15 mouse cellular contexts compared by ENCODE assay signal in the genomic region with DNA sequence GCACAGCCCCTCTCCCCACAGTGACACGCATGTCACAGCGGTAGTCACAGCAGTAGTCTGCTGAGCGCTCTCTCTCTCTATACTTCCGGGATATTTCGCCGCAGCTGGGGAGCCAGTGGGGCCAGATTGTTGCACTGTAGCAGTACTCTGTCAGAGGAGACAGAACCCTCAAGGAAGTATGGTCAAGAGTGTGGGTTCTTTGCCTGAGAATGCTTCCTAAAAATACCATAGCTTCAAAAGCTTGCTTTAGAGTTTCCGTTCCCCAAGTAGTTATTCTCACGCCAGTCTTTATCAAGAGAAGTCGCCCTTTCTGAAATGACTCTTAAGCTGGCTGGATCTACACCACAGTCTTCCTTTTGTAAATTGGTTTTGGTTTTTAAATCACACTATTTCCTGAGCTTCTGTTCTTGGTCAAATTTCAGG. TPM values are rescaled to one million over a fixed set of nuclear protein-coding genes. Genes with fewer than 3 reads are reported as not detected.
DNase-seq lines count a peak whose midpoint lies in the region; ATAC-seq and TF ChIP-seq lines count a peak whose summit lies in the region.
"Had no signal": no experiment of that assay in that cellular context is flagged by ENCODE, and none has a peak within 500 bp of the region (broad histone marks: within the 10 kb centered on the region; RNA-seq: fewer than 3 reads in every experiment).

No protein-coding gene starts in this region.

- TF ChIP-seq POLR2A in bone marrow, adult 2 months (IDR thresholded peaks at IDR 0.05; ENCODE audit: borderline replicate concordance, control insufficient read depth, low read depth, low read length): no peak

- H3K9me3 ChIP-seq in lung, embryonic 14.5 days (ENCODE audit: low read depth, low read length): no peaks in the 10 kb centered on the region
- no peaks in the 10 kb centered on the region for H3K9me3 ChIP-seq in hindbrain, embryonic 12.5 days (replicated peaks)
- H3K9me3 ChIP-seq: kidney, embryonic 15.5 days; limb, embryonic 12.5 days; liver, embryonic 15.5 days had no signal

- no peaks in the 10 kb centered on the region for H3K4me1 ChIP-seq in lung, embryonic 14.5 days (ENCODE audit: insufficient read depth)
- peaks cover 4% of the 10 kb centered on the region for H3K4me1 ChIP-seq in bone marrow, adult 2 months (ENCODE audit: control insufficient read depth, insufficient read depth, low read length)
- H3K4me1 ChIP-seq in hindbrain, embryonic 12.5 days: no peaks in the 10 kb centered on the region
- H3K4me1 ChIP-seq: kidney, embryonic 15.5 days; limb, embryonic 12.5 days had no signal

- no peak overlapping the region for H3K4me3 ChIP-seq in lung, embryonic 14.5 days (ENCODE audit: low read depth, low read length)
- H3K4me3 ChIP-seq in bone marrow, adult 2 months (replicated peaks; ENCODE audit: control insufficient read depth, low read depth, low read length): no peak overlapping the region
- H3K4me3 ChIP-seq in hindbrain, embryonic 12.5 days: no peak overlapping the region
- H3K4me3 ChIP-seq: kidney, embryonic 15.5 days; limb, embryonic 12.5 days; liver, embryonic 15.5 days had no signal

- WGBS in lung, embryonic 14.5 days: 95% methylated on average over 9 of the region's 9 CpGs
- WGBS in bone marrow, adult 2 months: 39% methylated on average over 9 of the region's 9 CpGs
- WGBS in hindbrain, embryonic 12.5 days: 91% methylated on average over 9 of the region's 9 CpGs

- no peak for ATAC-seq in lung, embryonic 14.5 days (ENCODE audit: insufficient read depth)
- ATAC-seq in monocyte, adult 5-6 weeks (replicated peaks; ENCODE audit: insufficient number of reproducible peaks, low FRiP score, low TSS enrichment, poor library complexity, severe bottlenecking): peak; percentile 70
- no peak for ATAC-seq in hindbrain, embryonic 12.5 days (ENCODE audit: low FRiP score)

- 0 out of 2 replicates have a peak overlapping the region, but pooled peaks have one; percentile 1 for H3K27ac ChIP-seq in lung, embryonic 14.5 days (ENCODE audit: low read depth)
- H3K27ac ChIP-seq in bone marrow, adult 2 months (ENCODE audit: control insufficient read depth, insufficient read depth, low read depth, low read length, poor library complexity): peak overlapping the region; percentile 33; the same call in 1 of the 2 replicates
- H3K27ac ChIP-seq in hindbrain, embryonic 12.5 days: no peak overlapping the region
- H3K27ac ChIP-seq: kidney, embryonic 15.5 days; limb, embryonic 12.5 days; liver, embryonic 15.5 days had no signal

- TF ChIP-seq CTCF in lung, embryonic 14.5 days (IDR thresholded peaks at IDR 0.05; ENCODE audit: low read depth): no peak
- no peak for TF ChIP-seq CTCF in bone marrow, adult 2 months (IDR thresholded peaks at IDR 0.05; ENCODE audit: control insufficient read depth, insufficient read depth, low read length)

- DNase-seq in lung, embryonic 14.5 days: no peak
- no peak for DNase-seq in lung, adult 18-20 months
- DNase-seq in thymus, postnatal 14 days: peak; percentile 77
- DNase-seq in testis, postnatal 10 days (ENCODE audit: low spot score): no peak
- DNase-seq in left cerebral cortex, adult 9 months (ENCODE audit: low spot score in 2 of 2): no peak
- DNase-seq: cerebellum, adult 9-11 months; heart, adult 18-20 months; right cerebral cortex, postnatal 25 days had no signal

- no peak overlapping the region for H3K9ac ChIP-seq in lung, embryonic 14.5 days
- no peak overlapping the region for H3K9ac ChIP-seq in hindbrain, embryonic 12.5 days
- H3K9ac ChIP-seq: kidney, embryonic 15.5 days; limb, embryonic 12.5 days; liver, embryonic 15.5 days had no signal

- H3K27me3 ChIP-seq in lung, embryonic 14.5 days (ENCODE audit: insufficient read depth, low read length): no peaks in the 10 kb centered on the region
- H3K27me3 ChIP-seq in hindbrain, embryonic 12.5 days: no peaks in the 10 kb centered on the region
- H3K27me3 ChIP-seq: kidney, embryonic 15.5 days; limb, embryonic 12.5 days; liver, embryonic 15.5 days had no signal

- no peak overlapping the region for H3K4me2 ChIP-seq in lung, embryonic 14.5 days
- no peak overlapping the region for H3K4me2 ChIP-seq in hindbrain, embryonic 12.5 days (replicated peaks)
- H3K4me2 ChIP-seq: kidney, embryonic 15.5 days; limb, embryonic 12.5 days; liver, embryonic 15.5 days had no signal

- H3K36me3 ChIP-seq in lung, embryonic 14.5 days (ENCODE audit: insufficient read depth): peaks cover 90% of the 10 kb centered on the region
- peaks cover 83% of the 10 kb centered on the region for H3K36me3 ChIP-seq in hindbrain, embryonic 12.5 days

RNA-seq across cellular contexts. Expression of a gene that starts 12.5 kb away (rescaled TPM):
- 112 and 115 TPM in 2 replicates for polyA plus RNA-seq in lung, embryonic 14.5 days (2014; fragmentation: Nextera tagmentation; extraction: Ambion mirVana)
- 87.0 and 102 TPM in 2 replicates for polyA plus RNA-seq in bone marrow, adult 2 months (2011; ENCODE audit: insufficient read depth, insufficient read length, low replicate concordance, missing spikeins)
- 309 to 346 TPM (median 316 TPM) in 3 replicates for total RNA-seq in monocyte, adult 5-6 weeks (2017)
- polyA plus RNA-seq in hindbrain, embryonic 12.5 days (2016; fragmentation: Nextera tagmentation; extraction: Ambion mirVana): 102 and 109 TPM in 2 replicates

RNA-seq across cellular contexts. Expression of a gene that starts 12.6 kb away (rescaled TPM):
- polyA plus RNA-seq in lung, embryonic 14.5 days (2014; fragmentation: Nextera tagmentation; extraction: Ambion mirVana): 3.1 and 4.6 TPM in 2 replicates
- 2.2 and 2.9 TPM in 2 replicates for polyA plus RNA-seq in bone marrow, adult 2 months (2011; ENCODE audit: insufficient read depth, insufficient read length, low replicate concordance, missing spikeins)
- total RNA-seq in monocyte, adult 5-6 weeks (2017): 5.0 TPM in 1 of 3 replicates, not detected in the others
- 3.2 and 4.0 TPM in 2 replicates for polyA plus RNA-seq in hindbrain, embryonic 12.5 days (2016; fragmentation: Nextera tagmentation; extraction: Ambion mirVana)

RNA-seq across cellular contexts. Expression of a gene that starts 27.9 kb away (rescaled TPM):
- 0.91 and 1.0 TPM in 2 replicates for polyA plus RNA-seq in lung, embryonic 14.5 days (2014; fragmentation: Nextera tagmentation; extraction: Ambion mirVana)
- polyA plus RNA-seq in bone marrow, adult 2 months (2011; ENCODE audit: insufficient read depth, insufficient read length, low replicate concordance, missing spikeins): 0.63 TPM in 1 of 2 replicates, not detected in the other
- 0.19 TPM in 1 of 3 replicates, not detected in the others for total RNA-seq in monocyte, adult 5-6 weeks (2017)
- polyA plus RNA-seq in hindbrain, embryonic 12.5 days (2016; fragmentation: Nextera tagmentation; extraction: Ambion mirVana): 7.2 and 7.6 TPM in 2 replicates
- total RNA-seq: megakaryocyte-erythroid progenitor cell, adult 5-6 weeks had no signal

RNA-seq across cellular contexts. Expression of a gene that starts 54.5 kb away (rescaled TPM):
- polyA plus RNA-seq in lung, embryonic 14.5 days (2014; fragmentation: Nextera tagmentation; extraction: Ambion mirVana): 10.9 and 14.6 TPM in 2 replicates
- 1.6 TPM in 1 of 2 replicates, not detected in the other for polyA plus RNA-seq in bone marrow, adult 2 months (2011; ENCODE audit: insufficient read depth, insufficient read length, low replicate concordance, missing spikeins)
- total RNA-seq in monocyte, adult 5-6 weeks (2017): not detected in 3 replicates
- polyA plus RNA-seq in hindbrain, embryonic 12.5 days (2016; fragmentation: Nextera tagmentation; extraction: Ambion mirVana): 10.6 and 11.2 TPM in 2 replicates
- total RNA-seq: megakaryocyte-erythroid progenitor cell, adult 5-6 weeks had no signal
